Mouse (Mus musculus) megakaryocyte, embryonic 14.5 days (primary cell): ENCODE results near the gene Arsb. TPM values are rescaled to one million over a fixed set of nuclear protein-coding genes. Genes with fewer than 3 reads are reported as not detected.

Experiments used
- H3K27me3 ChIP-seq: replicated peaks from 2 replicates; pipeline ENCODE3; 2012; ENCODE audit warnings: inconsistent platforms
- H3K36me3 ChIP-seq: replicated peaks from 2 replicates; pipeline ENCODE3; 2012; ENCODE audit warnings: low read length, inconsistent platforms, mixed read lengths
- H3K4me1 ChIP-seq: 2 replicates; pipeline ENCODE4 v1.6.1; 2012; ENCODE audit warnings: inconsistent platforms
- H3K4me3 ChIP-seq: replicated peaks from 2 replicates; pipeline ENCODE3; 2012; ENCODE audit warnings: moderate library complexity, mild to moderate bottlenecking, inconsistent platforms
- H3K9me3 ChIP-seq: 2 replicates; pipeline ENCODE4 v1.6.1; 2012; ENCODE audit warnings: inconsistent platforms
- FLI1 ChIP-seq: IDR thresholded peaks from 2 replicates; pipeline ENCODE4 v1.6.1; 2012; ENCODE audit warnings: low read length, inconsistent platforms, mixed read lengths
- GATA1 ChIP-seq: IDR thresholded peaks from 3 replicates; pipeline ENCODE4 v1.6.1; 2012; ENCODE audit warnings: mixed read lengths, low read length, inconsistent platforms, borderline replicate concordance
- polyA plus RNA-seq: library from polyadenylated mRNA; stranded (reverse); fragments of >175 nt; gene quantifications from 2 replicates; pipeline ENCODE4 v1.2.3, GENCODE M21; 2012; ENCODE audit warnings: low replicate concordance; ENCODE audit not compliant: insufficient read depth

The Arsb gene
- polyA plus RNA-seq, 1 experiment: 2.6 TPM

GRCm38 (mm10) chr13:93854966-93855562, 83.6 kb downstream of the Arsb start:
- TF ChIP-seq FLI1 (no peak), GATA1 (no peak)

GRCm38 (mm10) chr13:93855701-93856183, 84.3 kb downstream of the Arsb start:
- H3K27me3 ChIP-seq: peaks cover 2% of the 10 kb centered on the region
- H3K9me3 ChIP-seq: no peaks in the 10 kb centered on the region
- no peak for TF ChIP-seq FLI1
- TF ChIP-seq GATA1: no peak
- peaks cover 6% of the 10 kb centered on the region for H3K4me1 ChIP-seq
- no peaks in the 10 kb centered on the region for H3K36me3 ChIP-seq
- no peak overlapping the region for H3K4me3 ChIP-seq

More at GRCm38 (mm10) chr13:93854966-93855562, 83.6 kb downstream of the Arsb start:
- no peaks in the 10 kb centered on the region for H3K9me3 ChIP-seq
- no peaks in the 10 kb centered on the region for H3K4me1 ChIP-seq
- no peaks in the 10 kb centered on the region for H3K36me3 ChIP-seq
- peaks cover 4% of the 10 kb centered on the region for H3K27me3 ChIP-seq
- H3K4me3 ChIP-seq: no peak overlapping the region

GRCm38 (mm10) chr13:93861211-93861610, 89.8 kb downstream of the Arsb start:
- Histone ChIP-seq H3K4me1 (peaks cover 30% of the 10 kb centered on the region), H3K9me3 (no peaks in the 10 kb centered on the region), H3K4me3 (no peak overlapping the region), H3K36me3 (no peaks in the 10 kb centered on the region), H3K27me3 (peaks cover 4% of the 10 kb centered on the region)
- TF ChIP-seq GATA1 (no peak), FLI1 (no peak)

DNA sequence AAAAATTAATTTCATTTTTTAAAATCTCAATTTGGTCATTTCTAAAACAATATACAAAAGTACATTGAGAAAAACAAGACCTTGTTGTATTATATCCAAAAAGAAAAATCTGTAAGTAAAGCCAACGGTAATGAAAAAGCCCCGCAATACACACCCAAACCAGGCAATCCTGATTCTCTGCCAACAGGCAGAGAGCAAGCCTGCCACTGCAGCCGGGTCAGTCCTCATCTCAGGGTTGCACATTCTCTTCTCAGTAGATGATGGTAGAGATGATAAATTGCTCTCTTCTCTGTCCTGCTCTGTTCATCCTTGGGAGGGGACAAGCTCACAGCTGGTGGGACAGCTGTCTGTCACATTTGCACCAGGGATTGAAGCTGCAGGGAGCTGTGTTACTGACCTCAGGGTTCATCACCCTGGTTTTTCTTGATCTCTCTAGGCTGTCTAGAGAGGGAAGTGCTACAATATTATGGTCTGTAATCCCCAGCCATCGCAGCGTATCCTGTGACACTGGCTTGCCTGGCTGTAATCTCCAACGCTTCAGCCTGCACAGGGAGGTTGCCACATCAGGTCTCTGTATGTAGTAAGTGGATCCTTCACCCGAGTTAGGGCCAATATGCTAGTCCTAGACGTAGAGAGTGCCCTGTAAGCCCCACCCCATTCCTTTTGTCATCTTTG, 92.8 kb downstream of the Arsb start:
- H3K9me3 ChIP-seq: peaks cover 13% of the 10 kb centered on the region
- no peak overlapping the region for H3K4me3 ChIP-seq
- peaks cover 30% of the 10 kb centered on the region for H3K4me1 ChIP-seq
- no peaks in the 10 kb centered on the region for H3K36me3 ChIP-seq
- H3K27me3 ChIP-seq: peaks cover 4% of the 10 kb centered on the region
- TF ChIP-seq GATA1 (no peak), FLI1 (no peak)

DNA sequence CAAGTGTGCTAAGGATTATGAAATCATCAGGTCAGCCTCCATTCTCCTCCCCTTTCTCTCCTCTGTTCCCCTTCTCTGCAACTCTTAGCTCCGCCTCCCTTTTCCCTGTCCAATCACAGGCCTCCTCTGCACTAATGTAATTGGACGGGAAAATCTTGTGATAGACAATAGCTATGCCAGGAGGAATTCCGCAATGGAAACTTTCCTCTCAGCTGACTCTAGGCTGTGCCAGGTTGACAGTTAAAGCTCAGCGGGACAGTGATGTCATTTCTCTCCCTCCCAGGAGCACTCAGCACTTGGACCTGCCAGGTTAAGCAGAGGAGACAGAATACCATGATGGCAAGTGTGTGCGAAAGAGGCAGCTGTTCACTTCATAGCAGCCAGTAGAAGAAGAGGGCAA, 95.2 kb downstream of the Arsb start:
- Histone ChIP-seq H3K9me3 (peaks cover 19% of the 10 kb centered on the region), H3K27me3 (peaks cover 4% of the 10 kb centered on the region), H3K36me3 (no peaks in the 10 kb centered on the region), H3K4me1 (peaks cover 16% of the 10 kb centered on the region), H3K4me3 (no peak overlapping the region)
- no peak for TF ChIP-seq FLI1
- TF ChIP-seq GATA1: no peak

- TF ChIP-seq GATA1 (no peak), FLI1 (no peak)
- H3K27me3 ChIP-seq: no peaks in the 10 kb centered on the region
- no peaks in the 10 kb centered on the region for H3K36me3 ChIP-seq
- H3K4me3 ChIP-seq: no peak overlapping the region
- no peaks in the 10 kb centered on the region for H3K4me1 ChIP-seq
- H3K9me3 ChIP-seq: peaks cover 26% of the 10 kb centered on the region
Observed at GRCm38 (mm10) chr13:93871681-93872080, 100.3 kb downstream of the Arsb start.

DNA sequence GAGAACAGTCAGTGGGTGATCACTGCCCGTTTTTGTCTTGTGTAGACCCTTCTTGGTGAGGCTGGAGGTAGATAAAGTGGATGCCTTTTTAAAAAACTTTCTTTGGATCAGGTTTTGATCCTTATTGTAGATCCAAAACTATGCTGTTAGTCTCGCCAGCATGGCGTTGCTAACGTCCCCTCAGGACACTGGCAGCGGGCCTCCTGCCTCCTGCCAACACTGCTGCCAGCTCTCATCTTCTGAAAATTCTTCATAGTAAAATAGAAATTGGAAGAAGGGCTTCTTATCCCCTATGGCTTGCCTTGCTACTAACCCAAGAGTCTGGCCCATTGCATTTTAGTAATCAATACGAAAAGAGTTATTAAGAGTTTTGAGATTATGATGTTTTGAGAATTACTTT, 101.2 kb downstream of the Arsb start:
- Histone ChIP-seq H3K9me3 (peaks cover 26% of the 10 kb centered on the region), H3K4me3 (no peak overlapping the region), H3K27me3 (no peaks in the 10 kb centered on the region), H3K4me1 (no peaks in the 10 kb centered on the region), H3K36me3 (no peaks in the 10 kb centered on the region)
- TF ChIP-seq GATA1: no peak
- TF ChIP-seq FLI1: no peak

- Histone ChIP-seq H3K4me3 (no peak overlapping the region), H3K27me3 (peaks cover 6% of the 10 kb centered on the region), H3K4me1 (no peaks in the 10 kb centered on the region), H3K9me3 (no peaks in the 10 kb centered on the region), H3K36me3 (no peaks in the 10 kb centered on the region)
- TF ChIP-seq GATA1: no peak
- no peak for TF ChIP-seq FLI1
Observed at GRCm38 (mm10) chr13:93877924-93878323, 106.5 kb downstream of the Arsb start.

GRCm38 (mm10) chr13:93879426-93879825, 108.0 kb downstream of the Arsb start:
- Histone ChIP-seq H3K9me3 (no peaks in the 10 kb centered on the region), H3K36me3 (no peaks in the 10 kb centered on the region), H3K4me1 (no peaks in the 10 kb centered on the region), H3K4me3 (no peak overlapping the region), H3K27me3 (peaks cover 14% of the 10 kb centered on the region)
- no peak for TF ChIP-seq FLI1
- no peak for TF ChIP-seq GATA1

DNA sequence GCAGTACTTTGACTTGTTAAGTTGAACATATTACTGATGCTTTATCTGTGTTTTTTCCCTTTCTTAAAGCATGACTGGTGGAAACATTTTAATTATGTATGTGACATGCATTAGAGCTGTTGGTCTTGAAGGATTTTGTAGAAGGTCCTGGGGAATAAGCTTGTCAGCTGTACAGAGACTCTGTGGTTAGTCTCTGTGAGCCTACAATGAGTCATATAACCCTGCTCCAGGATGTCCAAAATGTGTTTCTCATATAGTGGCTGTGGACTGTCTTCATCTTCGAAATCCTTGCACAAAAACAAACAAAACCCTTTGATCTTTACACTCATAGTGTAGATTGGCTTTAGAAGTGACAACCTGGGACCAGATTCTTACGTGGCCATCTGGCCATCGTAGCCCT, 110.7 kb downstream of the Arsb start:
- H3K36me3 ChIP-seq: no peaks in the 10 kb centered on the region
- no peak overlapping the region for H3K4me3 ChIP-seq
- H3K9me3 ChIP-seq: 0 out of 2 replicates have a peak, but pooled peaks cover 2% of the 10 kb centered on the region
- TF ChIP-seq FLI1: no peak
- TF ChIP-seq GATA1: no peak
- peaks cover 5% of the 10 kb centered on the region for H3K4me1 ChIP-seq
- H3K27me3 ChIP-seq: peaks cover 32% of the 10 kb centered on the region
